Mouse (Mus musculus): ENCODE results near the gene Gm28374.
"Not testable (repeated sequence)": the region's sequence is repeated elsewhere in the genome, so short reads cannot be mapped to it uniquely, and the experiment has no call there.

Gm28374 gene

GRCm38 (mm10) chr19:6082156-6082555, at the start of gene Gm28374:
Gm28374 (minus strand) TSS chr19:6082256.
- no peak for DNase-seq

DNA sequence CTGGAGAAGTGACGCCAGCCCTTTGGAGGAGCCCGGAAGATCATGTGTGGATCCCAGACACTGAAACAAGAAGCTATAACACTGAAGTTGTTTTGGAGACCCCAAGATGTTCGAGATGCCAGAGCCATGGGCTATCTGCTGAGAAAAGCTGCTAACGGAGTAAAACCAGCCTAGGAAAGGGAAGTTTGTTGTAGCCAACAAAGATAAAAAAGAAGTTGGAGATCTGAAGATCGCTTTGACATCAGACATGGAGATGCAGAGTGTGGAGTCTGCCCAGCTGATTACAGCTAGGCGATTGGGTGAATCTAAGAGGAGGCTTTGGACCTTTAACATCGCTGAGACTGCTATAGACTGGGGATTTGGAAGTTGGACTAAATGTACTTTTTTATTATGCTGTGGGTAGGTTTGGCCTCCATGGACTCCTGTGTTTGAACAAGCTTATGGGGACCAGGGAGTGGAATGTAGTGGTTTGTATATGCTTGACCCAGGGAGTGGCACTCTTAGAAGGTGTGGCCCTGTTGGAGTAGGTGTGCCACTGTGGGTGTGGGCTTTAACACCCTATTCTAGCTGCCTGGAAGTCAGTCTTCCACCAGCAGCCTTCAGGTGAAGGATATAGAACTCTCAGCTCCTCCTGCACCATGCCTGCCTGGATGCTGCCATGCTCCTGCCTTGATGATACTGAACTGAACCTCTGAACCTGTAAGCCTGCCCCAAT, 48.5 kb upstream of the Gm28374 start:
- not testable (repeated sequence) for DNase-seq

GRCm38 (mm10) chr19:6127760-6128341, 45.8 kb upstream of the Gm28374 start, which contains the start of gene Snx15:
Snx15 (minus strand) TSS chr19:6128304.
- peak; percentile 97 to 98 for DNase-seq

DNA sequence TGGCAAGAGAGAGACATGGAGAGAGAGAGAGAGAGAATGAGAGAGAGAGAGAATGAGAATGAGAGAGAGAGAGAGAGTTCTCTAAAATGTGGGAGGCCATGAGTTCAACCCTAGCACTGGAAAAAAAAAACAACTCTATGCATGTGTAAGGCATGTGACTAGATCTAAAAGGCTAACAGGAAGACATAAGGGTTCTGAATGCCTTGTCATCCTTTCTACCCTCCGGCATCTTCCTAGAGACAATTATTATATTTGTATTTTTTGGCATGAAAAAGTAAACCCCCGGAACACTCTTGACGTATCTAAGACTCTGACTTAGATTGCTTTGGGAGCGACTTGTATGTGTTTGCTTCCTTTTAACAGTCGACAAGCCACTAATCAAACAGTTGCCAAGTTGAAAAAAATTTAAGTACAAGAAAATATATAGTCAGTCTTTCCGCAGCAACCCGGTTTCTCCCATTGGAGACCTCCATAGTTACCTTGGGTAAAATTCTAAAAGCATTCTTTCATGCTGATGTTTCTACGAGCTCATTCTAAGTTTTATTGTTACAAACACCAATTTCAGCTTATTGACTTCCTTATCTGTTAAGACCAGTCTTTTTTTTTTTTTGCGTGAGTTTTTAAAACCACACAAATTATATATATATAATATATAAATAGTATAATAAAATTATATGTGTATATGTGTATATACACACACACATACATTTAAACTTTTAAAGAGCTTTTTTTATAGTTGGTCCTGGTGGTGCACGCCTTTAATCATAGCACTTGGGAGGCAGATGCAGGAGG, 44.9 kb upstream of the Gm28374 start:
- no peak for DNase-seq

- peak in 1 of 2 experiments; percentile 62 for DNase-seq
Observed at GRCm38 (mm10) chr19:6126289-6126688, 44.2 kb upstream of the Gm28374 start.

- DNase-seq, result no peak
Observed at GRCm38 (mm10) chr19:6124898-6125297, 42.8 kb upstream of the Gm28374 start.

DNA sequence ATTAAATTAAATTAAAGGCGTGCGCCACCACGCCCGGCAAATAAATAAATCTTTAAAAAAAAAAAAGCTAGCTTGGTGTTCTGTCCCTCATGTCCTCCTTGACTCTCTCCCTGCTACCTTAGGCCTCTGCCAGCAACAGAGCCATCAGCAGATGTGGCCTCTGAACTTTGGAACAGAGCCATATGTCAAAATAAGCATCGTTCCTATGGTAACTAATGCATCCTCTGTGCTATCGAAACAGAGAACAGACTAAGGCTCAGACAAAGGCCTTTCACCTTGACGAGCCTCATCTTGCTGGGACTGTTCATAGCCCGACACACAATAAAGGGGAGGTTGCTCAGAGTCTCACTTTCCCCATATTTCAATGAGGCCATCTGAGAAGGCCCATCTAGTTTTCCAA, 41.3 kb upstream of the Gm28374 start:
- DNase-seq, result no peak

GRCm38 (mm10) chr19:6121761-6122160, 39.7 kb upstream of the Gm28374 start:
- DNase-seq, result no peak

DNA sequence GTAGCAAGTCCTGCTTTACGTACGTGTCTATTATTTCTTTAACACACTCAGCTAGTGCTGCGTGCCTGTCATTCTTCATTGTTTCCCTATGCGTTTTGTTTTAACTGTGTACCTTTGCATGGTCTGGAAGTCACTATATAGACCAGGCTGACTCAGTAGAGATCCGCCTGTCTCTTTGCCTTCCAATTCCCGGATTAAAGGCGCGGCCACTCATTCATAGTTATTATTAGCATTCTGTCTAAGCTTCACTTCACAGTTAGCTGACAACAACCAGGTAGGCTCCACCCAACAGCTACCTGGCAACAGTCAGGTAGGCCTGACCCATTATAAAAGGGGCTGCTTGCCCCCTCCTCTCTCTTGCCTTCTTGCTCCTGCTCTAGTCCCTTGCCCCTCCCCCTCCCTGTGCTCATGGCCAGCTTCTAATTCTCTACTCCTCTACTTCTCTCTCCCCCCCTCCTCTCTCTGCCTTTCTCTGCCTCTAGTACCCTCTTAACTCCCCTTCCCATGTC, 36.7 kb upstream of the Gm28374 start:
- DNase-seq, result no peak

DNA sequence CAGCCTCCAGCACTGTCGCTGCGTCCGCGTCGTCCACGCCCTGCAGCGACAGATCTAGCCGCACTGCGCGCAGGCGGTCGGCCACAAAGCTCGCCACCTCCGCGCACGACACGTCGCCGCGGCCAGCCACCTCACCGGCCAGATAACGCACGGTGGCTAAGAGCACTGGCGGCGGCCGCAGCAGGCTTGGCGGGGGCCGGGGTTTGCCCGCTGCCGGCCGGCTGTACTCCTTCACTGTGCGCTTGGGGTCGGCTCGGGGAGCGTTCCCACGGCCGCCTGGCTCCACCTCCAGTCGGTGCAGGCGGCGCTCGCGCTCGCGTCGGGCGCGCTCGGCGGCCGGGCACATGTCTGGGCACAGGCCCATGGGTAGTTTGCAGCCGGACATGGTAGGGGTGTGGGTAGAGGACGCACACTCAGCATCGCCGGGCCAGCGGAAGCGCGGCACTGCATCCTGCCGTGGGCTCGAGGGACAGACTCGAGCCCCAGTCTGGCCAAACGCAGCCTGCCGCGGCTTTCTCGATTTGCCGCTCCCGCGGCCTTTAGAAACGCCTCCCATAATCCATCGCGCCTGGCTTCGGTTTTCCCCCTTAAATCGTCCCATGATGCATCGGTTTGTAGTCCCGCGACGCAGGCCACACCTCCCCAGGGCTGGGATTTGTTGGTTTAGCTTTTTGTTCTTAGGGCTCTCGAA, 36.1 kb upstream of the Gm28374 start, which contains the start of gene Sac3d1:
Gene Sac3d1, minus strand, starts transcription at position 665 of the 691 bp plus-strand sequence.
- peak; percentile 85 to 92 for DNase-seq

DNA sequence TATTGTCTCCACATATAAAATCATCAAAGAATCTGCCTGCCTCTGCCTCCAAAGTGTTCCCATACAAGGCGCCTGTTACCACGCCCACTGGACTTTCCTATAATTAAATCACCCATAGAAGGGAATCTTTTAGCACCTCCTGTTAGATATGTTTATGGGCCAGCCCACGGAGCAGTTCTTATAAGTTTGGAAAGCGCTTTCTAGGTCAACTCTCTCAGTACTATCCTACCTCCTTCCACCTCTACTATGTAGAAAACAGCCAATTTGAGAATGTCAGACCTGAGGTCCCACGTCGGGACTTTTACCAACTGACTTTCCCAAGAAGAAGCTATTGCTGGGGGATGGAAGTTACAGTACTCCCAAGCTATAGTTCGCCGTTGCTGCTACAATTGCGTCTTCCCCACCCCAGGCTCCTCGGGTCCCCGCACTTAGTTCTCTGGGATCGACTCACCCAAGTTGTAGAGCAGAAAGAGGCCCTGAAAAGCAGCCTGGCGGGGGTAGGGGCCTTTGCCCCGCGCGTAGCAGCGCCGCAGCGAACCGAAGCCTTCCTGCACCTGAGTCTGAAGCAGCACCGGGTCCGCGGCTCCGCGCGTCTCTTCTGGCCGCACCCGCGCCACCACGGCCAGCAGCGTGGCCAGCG, 35.4 kb upstream of the Gm28374 start:
- no peak for DNase-seq

- peak in 1 of 2 experiments; percentile 68 for DNase-seq
Observed at GRCm38 (mm10) chr19:6116113-6116850, 34.2 kb upstream of the Gm28374 start.

- peak in 1 of 2 experiments; percentile 46 for DNase-seq
Observed at GRCm38 (mm10) chr19:6113116-6113515, 31.1 kb upstream of the Gm28374 start.

GRCm38 (mm10) chr19:6105586-6105985, 23.5 kb upstream of the Gm28374 start, which contains the start of gene Naaladl1:
Naaladl1 (plus strand) TSS chr19:6105782.
- peak in 1 of 2 experiments; percentile 24 for DNase-seq

DNA sequence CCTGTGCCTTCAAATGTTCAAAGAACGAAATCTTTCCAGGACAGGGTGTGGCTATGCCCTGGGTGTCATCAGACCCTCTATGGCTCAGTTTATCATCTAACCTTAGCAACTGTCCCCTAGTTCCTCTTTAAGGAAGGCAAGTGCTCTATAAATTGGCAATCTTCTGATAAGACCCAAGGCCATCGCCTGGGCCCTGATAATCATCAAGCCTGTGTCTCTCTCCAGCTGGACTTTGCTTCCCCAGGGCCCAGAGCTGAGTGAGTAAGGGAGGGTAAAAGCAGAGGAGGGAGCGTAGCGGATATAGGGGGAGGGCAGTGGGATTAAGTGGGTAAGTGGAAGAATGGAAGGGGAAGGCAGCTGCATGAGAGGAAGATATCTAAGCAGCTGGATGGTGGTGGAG, 22.4 kb upstream of the Gm28374 start:
- DNase-seq, result no peak

- DNase-seq, result no peak
Observed at GRCm38 (mm10) chr19:6102169-6102853, 20.3 kb upstream of the Gm28374 start.

DNA sequence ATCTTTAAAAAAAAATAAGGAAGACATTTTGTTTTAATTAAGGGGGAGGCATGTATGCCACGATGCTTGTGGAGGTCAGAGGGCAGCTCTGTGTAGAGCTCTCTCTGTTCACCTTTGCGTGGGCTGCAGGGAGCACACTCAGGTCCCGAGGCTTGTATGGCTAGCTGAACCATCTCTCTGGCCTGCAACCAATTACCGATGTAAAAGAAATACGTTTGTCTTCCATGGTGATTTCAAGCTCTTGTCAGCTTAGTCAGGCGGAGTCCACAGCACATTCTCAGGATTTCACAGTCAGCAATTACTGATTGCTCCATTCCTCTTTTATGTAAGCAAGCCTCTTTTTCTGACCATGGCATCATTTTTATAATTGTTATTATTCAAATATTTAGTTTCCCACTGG, 19.1 kb upstream of the Gm28374 start:
- no peak for DNase-seq

DNA sequence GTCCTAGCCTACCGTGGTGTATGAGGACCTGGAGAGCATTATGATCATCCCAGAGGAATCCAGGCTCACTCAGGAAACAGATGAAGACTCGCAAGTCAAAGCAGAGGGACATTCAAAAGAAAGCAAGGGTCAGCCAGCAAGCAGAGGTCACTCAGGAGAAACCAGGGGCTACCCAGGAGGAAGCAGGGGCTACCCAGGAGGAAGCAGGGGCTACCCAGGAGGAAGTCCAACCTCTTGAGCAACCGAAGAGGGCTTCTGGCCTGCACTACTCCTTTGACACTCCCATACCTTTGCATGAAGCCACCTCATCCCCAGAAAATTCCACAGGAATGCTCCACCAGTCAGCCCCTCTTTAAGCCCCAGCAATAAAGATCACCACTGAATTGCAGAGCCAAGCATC, 15.8 kb upstream of the Gm28374 start:
- DNase-seq, result no peak

DNA sequence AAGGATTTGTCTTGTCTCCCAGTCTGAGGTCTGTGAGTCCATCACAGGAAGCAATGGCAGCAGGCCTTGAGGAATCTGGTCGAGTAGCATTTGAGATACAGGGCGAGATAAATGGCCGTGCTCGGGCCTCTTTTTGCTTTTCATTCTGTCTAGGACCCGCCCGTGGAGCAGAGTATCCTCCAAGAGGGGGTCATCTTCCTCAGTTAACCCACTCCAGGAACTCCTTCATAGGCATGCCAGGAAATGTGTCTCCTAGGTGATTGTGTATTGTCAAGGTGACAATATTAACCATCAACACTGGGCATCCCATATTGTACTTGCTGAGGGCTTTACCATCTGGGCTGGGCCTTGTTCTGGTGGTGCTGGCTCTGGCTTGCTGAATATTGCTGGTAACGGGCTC, 12.1 kb upstream of the Gm28374 start, which contains the start of gene AC131692.1:
Gene AC131692.1, plus strand, starts transcription at position 301 of the 400 bp plus-strand sequence.
- DNase-seq, result no peak

- no peak for DNase-seq
Observed at GRCm38 (mm10) chr19:6088841-6089240, 6.8 kb upstream of the Gm28374 start.
